Mouse (Mus musculus): ENCODE data around the gene Prkn.

DNA sequence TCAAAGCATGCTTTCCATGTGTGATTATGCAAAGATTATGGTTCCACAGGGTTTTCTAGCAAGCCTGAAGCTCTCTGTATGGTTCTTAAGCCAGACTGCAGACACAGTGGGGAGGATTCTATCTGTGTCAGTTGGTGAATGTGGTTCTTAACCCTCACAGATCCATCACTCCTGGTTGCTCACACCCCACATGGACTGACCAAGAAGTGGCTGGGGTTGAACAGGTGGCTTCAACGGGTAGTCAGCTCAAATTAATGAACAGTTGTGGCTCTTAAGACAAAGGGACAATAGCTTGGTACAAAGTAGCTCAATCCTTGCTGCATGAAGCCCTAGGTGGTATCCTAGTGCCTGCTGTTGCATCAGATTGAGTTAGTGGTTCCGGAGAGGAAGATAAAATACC lies 193.4 kb downstream of the Prkn start:
- TF ChIP-seq CTCF (IDR thresholded peaks at IDR 0.05; ENCODE audit: low read depth) (no peak), EP300 (IDR thresholded peaks at IDR 0.05; ENCODE audit: low read depth) (no peak)
